Mouse (Mus musculus): ENCODE results near the gene Pkp2.
A peak's percentile ranks its signal among the peaks of the same experiment; 100 is the strongest.

Gene Pkp2

GRCm38 (mm10) chr16:16261481-16261880 is 48.4 kb downstream of the Pkp2 start:
- DNase-seq = no peak

DNA sequence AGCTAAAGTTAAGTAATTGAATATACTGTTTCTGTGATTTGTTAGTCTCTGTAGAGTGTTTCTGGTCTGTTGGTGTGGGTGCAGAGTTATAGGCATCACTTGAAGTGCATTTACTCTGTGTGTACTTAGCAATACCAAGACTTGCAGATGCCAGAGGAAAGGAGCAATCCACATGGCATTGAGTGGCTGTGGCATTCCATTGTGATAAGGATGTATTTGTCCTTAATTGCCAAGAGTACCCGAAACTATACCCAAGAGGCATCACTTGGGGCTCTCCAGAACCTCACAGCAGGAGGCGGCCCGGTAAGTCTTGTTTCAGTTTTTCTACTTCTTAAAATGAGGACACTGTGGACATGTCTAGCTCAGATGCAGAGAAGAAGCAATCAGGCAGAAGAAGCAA is 49.3 kb downstream of the Pkp2 start:
- no peak for DNase-seq

DNA sequence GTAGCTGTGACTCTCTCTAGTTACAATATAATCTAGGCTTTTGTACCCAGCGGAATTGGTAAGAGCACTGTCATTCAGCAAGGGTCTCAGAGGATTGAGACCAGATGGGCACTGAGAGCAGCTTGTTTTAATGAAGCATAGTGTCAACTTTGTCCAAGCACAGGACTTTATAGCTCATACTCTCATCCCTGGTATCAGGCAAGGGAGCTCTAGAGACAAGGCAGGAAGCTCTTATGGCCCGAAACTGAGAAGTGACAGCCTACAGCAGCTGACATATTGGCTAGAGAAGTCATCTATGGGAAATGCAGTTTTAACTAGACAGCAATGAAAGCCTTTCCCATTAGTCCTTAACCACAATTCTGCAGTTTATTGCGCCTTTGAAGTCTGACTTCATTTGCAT is 59.9 kb downstream of the Pkp2 start:
- no peak for DNase-seq

- DNase-seq = no peak
Observed at GRCm38 (mm10) chr16:16273752-16274151, 60.6 kb downstream of the Pkp2 start.

GRCm38 (mm10) chr16:16302369-16303137 is 89.4 kb downstream of the Pkp2 start, which contains the start of gene Yars2:
Gene Yars2, plus strand, starts transcription at chr16:16302965.
- peak; percentile 80 to 82 for DNase-seq

DNA sequence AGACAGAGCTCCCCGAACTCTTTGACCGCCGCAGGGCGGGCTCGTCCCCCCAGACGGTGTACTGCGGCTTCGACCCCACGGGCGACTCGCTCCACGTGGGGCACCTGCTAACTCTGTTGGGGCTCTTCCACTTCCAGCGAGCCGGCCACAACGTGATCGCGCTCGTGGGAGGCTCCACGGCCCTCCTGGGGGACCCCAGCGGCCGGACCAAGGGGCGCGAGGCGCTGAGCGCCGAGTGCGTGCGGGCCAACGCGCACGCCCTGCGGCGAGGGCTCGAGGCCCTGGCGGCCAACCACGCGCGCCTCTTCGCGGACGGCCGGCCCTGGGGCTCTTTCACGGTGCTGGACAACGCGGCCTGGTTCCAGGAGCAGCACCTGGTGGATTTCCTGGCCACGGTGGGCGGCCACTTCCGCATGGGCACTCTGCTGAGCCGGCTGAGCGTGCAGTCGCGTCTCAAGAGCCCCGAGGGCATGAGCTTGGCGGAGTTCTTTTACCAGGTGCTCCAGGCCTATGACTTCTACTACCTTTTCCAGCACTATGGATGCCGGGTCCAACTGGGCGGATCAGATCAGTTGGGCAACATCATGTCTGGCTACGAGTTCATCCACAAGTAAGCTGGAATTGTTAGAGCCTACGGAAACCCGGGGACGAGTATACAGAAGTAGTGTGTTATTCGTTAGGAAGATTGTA is 90.2 kb downstream of the Pkp2 start:
- peak; percentile 25 to 42 for DNase-seq

DNA sequence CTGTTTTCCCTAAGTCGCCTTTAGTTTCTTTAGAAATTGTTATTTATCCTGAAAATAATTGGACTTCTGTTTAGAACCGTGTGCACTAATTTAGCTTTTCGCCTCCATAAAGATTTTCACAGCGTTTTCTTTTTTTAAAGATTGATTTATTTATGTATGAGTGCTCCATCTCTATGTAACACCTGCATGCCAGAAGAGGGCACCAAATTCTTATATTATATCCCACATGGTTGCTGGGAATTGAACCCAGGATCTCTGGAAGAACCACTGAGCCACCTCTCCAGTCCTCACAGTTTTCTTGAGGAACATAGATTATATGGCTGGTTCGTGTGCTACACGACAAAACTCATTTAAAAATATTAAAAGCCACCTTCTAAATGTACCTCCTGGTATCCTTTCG is 90.8 kb downstream of the Pkp2 start:
- no peak for DNase-seq

DNA sequence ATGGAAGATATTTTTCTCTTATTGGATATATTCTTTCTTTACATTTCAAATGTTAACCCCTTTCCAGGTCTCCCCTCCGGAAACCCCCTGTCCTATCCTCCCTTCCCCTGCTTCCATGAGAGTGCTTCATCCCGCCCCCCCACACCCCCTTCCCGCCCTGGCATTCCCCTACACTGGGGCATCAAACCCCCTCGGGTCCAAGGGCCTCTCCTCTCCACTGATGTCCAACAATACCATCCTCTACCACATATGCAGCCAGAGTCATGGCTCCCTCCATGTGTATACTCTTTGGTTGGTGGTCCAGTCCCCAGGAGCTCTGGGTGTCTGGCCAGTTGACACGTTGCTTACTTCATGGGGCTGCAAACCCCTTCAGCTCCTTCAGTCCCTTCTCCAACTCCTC is 98.2 kb downstream of the Pkp2 start:
- no peak for DNase-seq

Measured in spleen, adult 18-20 months (tissue).